Mouse (Mus musculus): ENCODE data around the gene Pnpla1. TPM values are rescaled to one million over a fixed set of nuclear protein-coding genes. Genes with fewer than 3 reads are reported as not detected.

The Pnpla1 gene
- polyA plus RNA-seq, 1 experiment from 2014 or later, result 0.16 TPM

GRCm38 (mm10) chr17:28867381-28867780 lies 9.2 kb downstream of the Pnpla1 start:
- Histone ChIP-seq H3K9me3 (ENCODE audit: low read length) (no peaks in the 10 kb centered on the region), H3K4me1 (ENCODE audit: insufficient read depth) (peaks cover 8% of the 10 kb centered on the region; the same call in 1 of the 2 replicates), H3K9ac (replicated peaks) (no peak overlapping the region), H3K4me3 (ENCODE audit: low read depth, low read length) (no peak overlapping the region), H3K27me3 (ENCODE audit: insufficient read depth, low read length) (no peaks in the 10 kb centered on the region), H3K27ac (ENCODE audit: low read depth) (no peak overlapping the region), H3K36me3 (replicated peaks; ENCODE audit: insufficient read depth, low read length) (no peaks in the 10 kb centered on the region), H3K4me2 (ENCODE audit: low read depth, low read length) (no peak overlapping the region)
- no peak for ATAC-seq
- 65% methylated on average over 4 of the region's 4 CpGs for WGBS (ENCODE audit: insufficient replicate concordance)
- no peak for DNase-seq
- TF ChIP-seq EP300 (IDR thresholded peaks at IDR 0.05; ENCODE audit: low read depth) (no peak), CTCF (IDR thresholded peaks at IDR 0.05; ENCODE audit: low read depth) (no peak)

GRCm38 (mm10) chr17:28869412-28870110 lies 11.3 kb downstream of the Pnpla1 start:
- ATAC-seq (no peak), DNase-seq (no peak)
- H3K9me3 ChIP-seq (ENCODE audit: low read length), result no peaks in the 10 kb centered on the region
- H3K9ac ChIP-seq (replicated peaks), result no peak overlapping the region
- H3K4me2 ChIP-seq (ENCODE audit: low read depth, low read length), result no peak overlapping the region
- H3K27ac ChIP-seq (ENCODE audit: low read depth), result no peak overlapping the region
- no peaks in the 10 kb centered on the region for H3K36me3 ChIP-seq (replicated peaks; ENCODE audit: insufficient read depth, low read length)
- no peaks in the 10 kb centered on the region for H3K27me3 ChIP-seq (ENCODE audit: insufficient read depth, low read length)
- no peak overlapping the region for H3K4me3 ChIP-seq (ENCODE audit: low read depth, low read length)
- TF ChIP-seq CTCF (IDR thresholded peaks at IDR 0.05; ENCODE audit: low read depth), result no peak
- no peak for TF ChIP-seq EP300 (IDR thresholded peaks at IDR 0.05; ENCODE audit: low read depth)
- 69% methylated on average over 9 of the region's 9 CpGs for WGBS (ENCODE audit: insufficient replicate concordance)
- peaks cover 11% of the 10 kb centered on the region; the same call in 1 of the 2 replicates for H3K4me1 ChIP-seq (ENCODE audit: insufficient read depth)

GRCm38 (mm10) chr17:28870435-28870834 lies 12.2 kb downstream of the Pnpla1 start:
- Histone ChIP-seq H3K27me3 (ENCODE audit: insufficient read depth, low read length) (no peaks in the 10 kb centered on the region), H3K9ac (replicated peaks) (no peak overlapping the region), H3K4me1 (ENCODE audit: insufficient read depth) (peaks cover 11% of the 10 kb centered on the region; the same call in 1 of the 2 replicates), H3K4me3 (ENCODE audit: low read depth, low read length) (no peak overlapping the region), H3K36me3 (replicated peaks; ENCODE audit: insufficient read depth, low read length) (no peaks in the 10 kb centered on the region), H3K9me3 (ENCODE audit: low read length) (no peaks in the 10 kb centered on the region), H3K4me2 (ENCODE audit: low read depth, low read length) (no peak overlapping the region), H3K27ac (ENCODE audit: low read depth) (no peak overlapping the region)
- peak; percentile 39 for TF ChIP-seq CTCF (IDR thresholded peaks at IDR 0.05; ENCODE audit: low read depth)
- TF ChIP-seq EP300 (IDR thresholded peaks at IDR 0.05; ENCODE audit: low read depth), result no peak
- DNase-seq (no peak), ATAC-seq (no peak)
- WGBS (ENCODE audit: insufficient replicate concordance), result 70% methylated on average over 5 of the region's 5 CpGs

DNA sequence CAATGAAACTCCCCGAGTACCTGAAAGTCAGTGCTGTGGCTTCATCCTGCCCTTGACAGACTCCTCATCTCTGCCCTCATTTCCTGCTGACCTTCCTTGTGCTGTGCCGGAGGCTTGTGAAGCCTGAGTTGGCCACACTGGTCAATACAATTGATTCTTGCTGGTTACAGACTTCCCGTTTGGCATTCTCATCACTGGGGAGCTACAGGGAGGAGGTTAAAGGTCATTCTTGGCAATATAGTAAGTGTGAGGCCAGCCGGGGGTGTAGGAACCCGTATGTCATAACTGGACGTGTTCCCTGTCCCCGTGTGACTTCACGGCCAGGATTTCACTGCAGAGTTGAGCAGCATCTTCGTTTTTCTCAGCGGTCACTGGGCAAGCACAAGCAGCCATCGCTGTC lies 13.6 kb downstream of the Pnpla1 start:
- Histone ChIP-seq H3K27ac (ENCODE audit: low read depth) (0 out of 2 replicates have a peak overlapping the region, but pooled peaks have one; percentile 44), H3K4me1 (ENCODE audit: insufficient read depth) (peaks cover 14% of the 10 kb centered on the region; the same call in 1 of the 2 replicates), H3K4me2 (ENCODE audit: low read depth, low read length) (no peak overlapping the region), H3K36me3 (replicated peaks; ENCODE audit: insufficient read depth, low read length) (no peaks in the 10 kb centered on the region), H3K9ac (replicated peaks) (no peak overlapping the region), H3K27me3 (ENCODE audit: insufficient read depth, low read length) (no peaks in the 10 kb centered on the region), H3K4me3 (ENCODE audit: low read depth, low read length) (no peak overlapping the region), H3K9me3 (ENCODE audit: low read length) (no peaks in the 10 kb centered on the region)
- WGBS (ENCODE audit: insufficient replicate concordance), result 51% methylated on average over 11 of the region's 11 CpGs
- peak; percentile 76 for ATAC-seq
- TF ChIP-seq CTCF (IDR thresholded peaks at IDR 0.05; ENCODE audit: low read depth) (no peak), EP300 (IDR thresholded peaks at IDR 0.05; ENCODE audit: low read depth) (peak; percentile 37; the same call in 1 of the 2 replicates)
- peak; percentile 37 for DNase-seq

DNA sequence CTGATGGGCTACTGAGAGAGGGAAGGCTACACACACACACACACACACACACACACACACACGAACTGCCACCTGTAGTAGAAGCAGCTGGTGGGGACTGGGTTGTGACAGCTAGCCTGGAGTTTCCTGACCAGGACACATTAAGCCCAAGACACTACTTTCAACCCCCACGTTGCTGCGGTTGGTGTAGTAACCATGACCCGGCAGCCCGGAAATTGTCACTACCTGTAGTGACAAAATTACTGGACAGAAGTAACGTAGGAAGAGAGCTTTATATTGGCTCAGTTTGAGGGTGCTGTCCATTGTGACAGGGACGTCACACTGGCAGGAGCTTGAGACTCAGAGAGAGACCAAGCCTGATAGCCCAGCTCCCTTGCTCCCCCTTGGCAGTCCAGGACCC lies 14.1 kb downstream of the Pnpla1 start:
- ATAC-seq (no peak), DNase-seq (no peak)
- TF ChIP-seq EP300 (IDR thresholded peaks at IDR 0.05; ENCODE audit: low read depth) (no peak), CTCF (IDR thresholded peaks at IDR 0.05; ENCODE audit: low read depth) (no peak)
- H3K27me3 ChIP-seq (ENCODE audit: insufficient read depth, low read length), result no peaks in the 10 kb centered on the region
- H3K4me1 ChIP-seq (ENCODE audit: insufficient read depth), result peaks cover 14% of the 10 kb centered on the region; the same call in 1 of the 2 replicates
- H3K9me3 ChIP-seq (ENCODE audit: low read length), result no peaks in the 10 kb centered on the region
- no peak overlapping the region for H3K27ac ChIP-seq (ENCODE audit: low read depth)
- H3K4me2 ChIP-seq (ENCODE audit: low read depth, low read length), result no peak overlapping the region
- H3K9ac ChIP-seq (replicated peaks), result no peak overlapping the region
- WGBS (ENCODE audit: insufficient replicate concordance), result 68% methylated on average over 7 of the region's 7 CpGs
- H3K36me3 ChIP-seq (replicated peaks; ENCODE audit: insufficient read depth, low read length), result no peaks in the 10 kb centered on the region
- H3K4me3 ChIP-seq (ENCODE audit: low read depth, low read length), result no peak overlapping the region

- Histone ChIP-seq H3K9ac (replicated peaks) (no peak overlapping the region), H3K36me3 (replicated peaks; ENCODE audit: insufficient read depth, low read length) (no peaks in the 10 kb centered on the region), H3K4me3 (ENCODE audit: low read depth, low read length) (no peak overlapping the region), H3K27me3 (ENCODE audit: insufficient read depth, low read length) (no peaks in the 10 kb centered on the region), H3K4me1 (ENCODE audit: insufficient read depth) (peaks cover 14% of the 10 kb centered on the region; the same call in 1 of the 2 replicates), H3K27ac (ENCODE audit: low read depth) (no peak overlapping the region), H3K4me2 (ENCODE audit: low read depth, low read length) (no peak overlapping the region), H3K9me3 (ENCODE audit: low read length) (no peaks in the 10 kb centered on the region)
- ATAC-seq, result no peak
- TF ChIP-seq EP300 (IDR thresholded peaks at IDR 0.05; ENCODE audit: low read depth) (no peak), CTCF (IDR thresholded peaks at IDR 0.05; ENCODE audit: low read depth) (no peak)
- DNase-seq, result no peak
- WGBS (ENCODE audit: insufficient replicate concordance), result 79% methylated on average over 4 of the region's 4 CpGs
Observed at GRCm38 (mm10) chr17:28874216-28874615, 16.0 kb downstream of the Pnpla1 start.

Data from liver, postnatal 0 days (tissue).